Mouse (Mus musculus): ENCODE data around the gene 1700011L22Rik.

1700011L22Rik gene

GRCm38 (mm10) chr8:79248470-79248869 is at the start of gene 1700011L22Rik:
Gene 1700011L22Rik (minus strand): TSS chr8:79248570.
- DNase-seq = no peak

- peak; percentile 53 to 83 for DNase-seq
Observed at GRCm38 (mm10) chr8:79297763-79298162, 49.4 kb upstream of the 1700011L22Rik start.

GRCm38 (mm10) chr8:79295276-79296105 is 47.1 kb upstream of the 1700011L22Rik start:
- peak in 1 of 2 experiments; percentile 5 for DNase-seq

- peak; percentile 96 to 97 for DNase-seq
Observed at GRCm38 (mm10) chr8:79294610-79295275, 46.4 kb upstream of the 1700011L22Rik start, which contains the start of gene Mmaa. Gene Mmaa (minus strand): TSS chr8:79294937.

- no peak for DNase-seq
Observed at GRCm38 (mm10) chr8:79293841-79294240, 45.5 kb upstream of the 1700011L22Rik start.

GRCm38 (mm10) chr8:79292712-79293264 is 44.4 kb upstream of the 1700011L22Rik start:
- DNase-seq = no peak

GRCm38 (mm10) chr8:79289592-79289991 is 41.2 kb upstream of the 1700011L22Rik start:
- no peak for DNase-seq

- no peak for DNase-seq
Observed at GRCm38 (mm10) chr8:79288681-79289080, 40.3 kb upstream of the 1700011L22Rik start.

- DNase-seq = no peak
Observed at GRCm38 (mm10) chr8:79288250-79288649, 39.9 kb upstream of the 1700011L22Rik start.

- DNase-seq = no peak
Observed at GRCm38 (mm10) chr8:79286424-79286823, 38.1 kb upstream of the 1700011L22Rik start.

- DNase-seq = no peak
Observed at GRCm38 (mm10) chr8:79284626-79285025, 36.3 kb upstream of the 1700011L22Rik start.

- no peak for DNase-seq
Observed at GRCm38 (mm10) chr8:79281376-79281890, 33.1 kb upstream of the 1700011L22Rik start.

GRCm38 (mm10) chr8:79277264-79277870 is 29.0 kb upstream of the 1700011L22Rik start:
- no peak for DNase-seq

- DNase-seq = no peak
Observed at GRCm38 (mm10) chr8:79274940-79275339, 26.6 kb upstream of the 1700011L22Rik start.

GRCm38 (mm10) chr8:79273776-79274175 is 25.4 kb upstream of the 1700011L22Rik start:
- DNase-seq = no peak

GRCm38 (mm10) chr8:79272676-79273075 is 24.3 kb upstream of the 1700011L22Rik start:
- no peak for DNase-seq

GRCm38 (mm10) chr8:79268921-79269320 is 20.6 kb upstream of the 1700011L22Rik start:
- peak; percentile 18 to 35 for DNase-seq

- DNase-seq = no peak
Observed at GRCm38 (mm10) chr8:79261920-79262319, 13.6 kb upstream of the 1700011L22Rik start.

GRCm38 (mm10) chr8:79256076-79256705 is 7.8 kb upstream of the 1700011L22Rik start:
- DNase-seq = no peak

GRCm38 (mm10) chr8:79253742-79254141 is 5.4 kb upstream of the 1700011L22Rik start:
- no peak for DNase-seq

- DNase-seq = no peak
Observed at GRCm38 (mm10) chr8:79243422-79243821, 4.9 kb downstream of the 1700011L22Rik start.

- DNase-seq = no peak
Observed at GRCm38 (mm10) chr8:79239996-79240395, 8.4 kb downstream of the 1700011L22Rik start.

Data from kidney, adult 8-10 months (tissue).